Mouse (Mus musculus) mouse trophoblast stem cell (cell line): ENCODE data around the gene Cdc37.

Experiments
- in situ Hi-C, 2 experiments: fragments of 300-500 bp; cut with MseI, MboI; formaldehyde crosslinking; loops; 2 replicates in 1 of 2; 3 replicates in 1 of 2; pipeline ENCODE4 v1.15.1; 2025

Gene Cdc37

DNA sequence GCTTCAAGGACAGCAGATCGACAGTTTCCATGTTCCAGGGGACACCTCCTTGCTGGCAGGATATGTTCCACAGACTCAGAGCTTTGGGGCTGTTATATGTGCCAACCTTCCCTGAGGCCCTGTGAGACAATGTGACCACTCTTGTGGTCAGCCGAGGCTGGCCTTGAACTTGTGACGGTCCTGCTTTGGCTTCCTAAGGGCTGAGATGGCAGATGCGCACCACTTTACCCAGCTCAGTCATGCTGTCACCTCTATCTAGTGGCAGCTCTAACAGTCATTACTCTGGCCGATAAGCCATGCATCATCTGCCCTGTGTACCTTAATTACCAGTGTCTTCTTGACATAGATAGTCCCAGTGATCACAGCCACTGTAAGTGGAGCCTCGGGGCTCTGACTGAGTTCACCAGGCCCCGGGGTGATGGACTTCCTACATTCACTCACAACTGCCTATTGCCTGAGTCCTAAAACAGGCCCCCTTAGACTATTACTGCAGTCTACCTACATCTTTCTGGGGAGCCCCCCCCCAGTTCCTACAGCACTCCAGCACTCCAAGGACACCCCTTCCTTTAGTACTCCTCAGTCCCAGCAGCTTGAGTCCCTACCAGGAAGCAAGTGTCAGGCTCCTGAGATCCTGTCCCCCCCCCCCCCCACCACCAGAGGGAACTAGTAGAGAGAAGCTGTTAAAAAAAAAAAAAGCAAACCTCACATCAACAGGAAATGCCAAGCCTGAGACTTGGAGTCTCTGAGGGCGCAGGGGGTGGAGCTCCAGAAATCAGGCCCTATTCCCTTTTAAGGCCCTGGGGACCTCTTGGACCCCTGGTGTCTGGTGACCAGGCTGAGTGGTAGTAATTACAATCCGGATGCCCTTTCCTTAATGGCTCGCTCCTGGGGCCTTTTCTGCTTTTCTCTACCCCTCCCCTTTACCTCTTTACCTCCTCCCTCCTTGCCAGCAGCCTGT, 17.6 kb upstream of the Cdc37 start:
- in situ Hi-C loops: no loop called here

DNA sequence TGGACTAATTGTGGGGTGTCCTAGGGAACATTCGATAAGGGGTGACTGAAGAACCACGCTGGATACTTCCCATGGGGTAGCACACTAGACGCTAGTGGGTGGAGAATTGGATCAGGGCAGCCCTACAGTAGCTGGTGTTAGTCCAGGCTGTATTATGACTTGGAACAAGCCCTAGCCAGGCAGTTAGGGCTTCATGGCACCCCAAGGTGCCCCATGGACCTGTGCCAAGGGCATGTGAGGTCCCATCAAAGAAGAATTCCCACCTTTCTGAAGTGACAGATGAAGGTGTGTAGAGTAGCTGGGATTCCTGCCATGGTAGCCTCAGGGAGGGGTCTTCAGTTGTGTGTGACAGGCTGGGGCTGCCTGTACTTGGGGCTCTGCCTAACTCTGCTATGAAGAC, 16.7 kb upstream of the Cdc37 start:
- in situ Hi-C loops: no loop called here

- in situ Hi-C loops: no loop called here
Observed at GRCm38 (mm10) chr9:21165952-21166451, 16.2 kb upstream of the Cdc37 start.

DNA sequence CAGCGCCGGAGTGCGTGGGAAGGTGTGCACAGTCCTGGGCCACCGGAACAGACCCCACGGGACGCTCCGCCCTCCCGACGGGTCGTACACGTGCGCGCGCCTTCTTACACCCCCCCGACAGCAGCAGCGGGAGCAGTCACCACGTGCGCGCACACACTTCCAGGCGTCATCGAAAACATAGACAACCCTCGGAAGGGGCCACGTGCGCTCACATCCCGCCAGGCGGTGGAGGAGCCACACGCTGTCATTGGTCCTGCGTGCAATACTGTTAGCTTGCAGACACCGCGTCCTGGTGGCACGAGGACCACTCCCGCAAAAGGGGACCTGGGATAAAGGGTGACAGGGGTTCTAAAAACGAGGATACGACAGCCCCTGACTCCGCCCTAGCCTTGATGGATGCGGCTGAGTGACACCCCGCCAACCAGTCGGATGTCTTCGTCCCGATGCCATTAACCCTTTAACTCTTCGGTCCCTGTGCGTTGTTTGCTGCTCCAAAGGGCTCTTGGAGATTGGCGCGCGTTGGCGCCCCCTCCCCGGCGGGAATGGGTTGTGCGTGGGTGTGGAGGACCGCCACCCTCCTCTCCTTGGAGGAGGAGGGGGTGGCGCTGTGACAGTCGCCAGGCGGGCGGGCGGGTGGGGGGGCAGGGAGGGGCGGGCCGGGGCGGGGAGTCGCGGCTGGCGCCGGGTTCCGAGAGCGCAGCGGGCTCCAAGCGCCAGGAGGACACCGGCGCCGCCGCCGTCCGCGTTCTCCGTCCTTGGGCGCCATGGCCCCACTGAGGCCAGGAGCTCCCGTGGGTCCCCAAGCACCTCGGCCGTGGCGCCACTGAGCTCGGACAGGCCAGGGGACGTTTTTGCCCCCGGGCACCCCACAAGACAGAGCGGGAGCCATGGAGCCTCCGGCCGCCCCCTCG, 15.5 kb upstream of the Cdc37 start, which contains the start of gene Pde4a:
Gene Pde4a, plus strand, starts transcription at position 674 of the 911 bp plus-strand sequence.
- in situ Hi-C loops: no loop called here

DNA sequence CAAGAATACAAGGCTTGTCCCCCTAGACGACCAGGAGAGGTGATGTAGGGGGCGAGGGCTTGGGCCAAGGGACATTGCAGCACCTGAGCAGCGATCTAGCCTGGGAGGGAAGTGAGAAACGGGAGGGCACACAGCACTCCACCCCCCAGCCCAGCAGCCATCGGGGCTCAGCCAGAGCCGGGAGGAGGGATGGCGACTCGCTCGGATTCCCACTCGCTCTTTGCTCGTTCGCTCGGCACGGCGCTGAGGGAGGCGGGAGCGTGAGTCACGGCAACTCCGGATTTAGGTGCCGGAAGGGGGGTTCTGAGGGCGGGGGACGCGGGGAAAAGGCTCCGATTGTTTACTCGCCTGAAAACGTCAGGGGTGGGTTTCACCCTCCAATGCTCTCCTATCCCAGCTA, 14.3 kb upstream of the Cdc37 start:
- in situ Hi-C loops: no loop called here

GRCm38 (mm10) chr9:21163086-21164050, 13.6 kb upstream of the Cdc37 start:
- in situ Hi-C loops: no loop called here

DNA sequence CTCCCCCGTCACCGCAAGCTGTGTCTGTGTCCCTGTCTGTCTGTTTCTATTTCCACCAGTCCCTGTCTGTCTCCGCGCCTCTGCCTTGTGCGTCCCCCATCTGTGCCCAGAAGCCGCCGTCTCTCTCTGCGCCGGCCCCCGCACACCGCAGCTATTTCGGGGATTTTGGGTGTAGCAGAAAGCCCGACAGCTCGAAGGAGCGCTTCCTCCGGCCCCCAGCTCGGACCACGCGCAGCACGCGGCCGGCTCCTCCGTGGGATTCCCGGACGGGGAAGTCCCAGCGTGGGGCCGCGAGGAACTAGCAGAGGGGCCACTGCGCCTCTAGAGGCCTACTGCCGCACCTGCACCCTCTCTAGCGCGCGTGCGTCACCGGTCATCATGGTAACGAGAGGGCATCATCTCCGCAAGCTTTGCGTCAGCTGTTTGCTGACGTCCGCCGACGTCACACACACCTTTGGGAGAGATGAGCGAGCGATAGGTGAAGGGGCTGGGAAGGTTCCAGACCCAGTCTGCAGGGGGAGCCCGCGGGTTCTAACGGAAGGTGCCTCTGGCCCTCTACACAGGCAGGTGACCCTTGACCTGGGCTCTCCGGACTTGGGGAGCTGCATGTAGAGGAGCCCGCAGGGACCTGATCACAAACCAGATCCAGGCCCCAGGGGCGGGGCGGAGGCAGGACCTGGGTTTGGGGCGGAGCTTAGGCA, 11.6 kb upstream of the Cdc37 start:
- in situ Hi-C loops: no loop called here

GRCm38 (mm10) chr9:21154787-21155186, 5.0 kb upstream of the Cdc37 start:
- in situ Hi-C loops: no loop called here

DNA sequence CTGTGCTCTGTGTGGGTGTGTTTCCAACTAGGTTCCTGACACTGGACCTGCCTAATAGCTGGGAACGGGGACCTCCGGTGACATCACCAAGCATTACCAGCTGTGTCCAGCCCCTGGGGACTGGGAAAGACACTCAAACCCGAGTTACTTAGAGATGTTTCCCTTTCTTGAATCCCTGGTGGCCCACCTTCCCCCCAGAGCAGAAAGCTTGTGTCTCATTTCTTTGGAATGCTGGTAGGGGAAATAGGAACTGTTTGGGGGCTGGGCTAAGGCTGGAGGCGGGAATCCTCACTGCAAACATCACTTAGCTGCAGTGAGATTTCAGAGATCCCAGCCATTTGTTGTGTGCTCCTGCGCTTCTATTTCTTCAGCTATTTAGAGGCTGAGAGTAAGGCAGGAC, 4.1 kb upstream of the Cdc37 start:
- in situ Hi-C loops: no loop called here

DNA sequence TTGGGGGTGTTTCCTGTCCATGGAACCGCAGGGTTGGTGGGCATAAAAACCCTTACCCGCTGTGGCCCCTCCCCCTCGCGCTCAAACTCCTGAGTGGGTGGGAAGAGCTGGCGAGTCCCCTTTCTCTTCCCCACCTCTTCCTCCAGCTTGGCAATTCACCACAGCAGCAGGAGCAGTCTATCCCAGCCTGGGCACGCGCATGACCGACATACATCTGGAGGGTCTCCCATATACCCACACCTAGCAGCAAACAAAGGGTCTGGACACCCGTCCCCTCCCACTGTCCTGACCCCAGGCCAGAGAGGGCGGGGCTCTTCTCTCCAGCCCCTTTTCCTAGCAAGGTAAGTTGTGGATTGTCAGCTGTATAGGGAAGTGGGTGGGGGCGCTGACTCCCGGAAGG, 3.5 kb upstream of the Cdc37 start:
- in situ Hi-C loops: no loop called here

DNA sequence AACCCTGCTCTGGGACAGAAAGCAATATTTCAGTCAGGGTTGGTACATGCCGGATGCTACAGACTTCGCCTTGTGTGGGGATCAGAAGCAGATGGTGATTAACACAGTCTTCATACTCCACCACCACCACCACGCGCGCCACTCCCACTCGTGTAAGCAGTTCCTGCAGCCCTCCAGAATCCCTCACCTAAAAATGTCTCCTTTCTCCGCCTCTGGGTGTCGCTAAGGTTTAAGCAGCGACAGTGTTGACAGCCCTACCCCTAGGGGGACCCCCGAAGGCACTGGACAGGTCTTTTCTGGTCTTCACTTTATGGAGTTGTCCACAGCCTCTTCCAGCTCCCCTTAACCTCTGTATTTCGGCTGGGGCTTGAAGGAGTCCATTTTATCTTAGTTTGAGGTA, 2.9 kb upstream of the Cdc37 start:
- in situ Hi-C loops: no loop called here

DNA sequence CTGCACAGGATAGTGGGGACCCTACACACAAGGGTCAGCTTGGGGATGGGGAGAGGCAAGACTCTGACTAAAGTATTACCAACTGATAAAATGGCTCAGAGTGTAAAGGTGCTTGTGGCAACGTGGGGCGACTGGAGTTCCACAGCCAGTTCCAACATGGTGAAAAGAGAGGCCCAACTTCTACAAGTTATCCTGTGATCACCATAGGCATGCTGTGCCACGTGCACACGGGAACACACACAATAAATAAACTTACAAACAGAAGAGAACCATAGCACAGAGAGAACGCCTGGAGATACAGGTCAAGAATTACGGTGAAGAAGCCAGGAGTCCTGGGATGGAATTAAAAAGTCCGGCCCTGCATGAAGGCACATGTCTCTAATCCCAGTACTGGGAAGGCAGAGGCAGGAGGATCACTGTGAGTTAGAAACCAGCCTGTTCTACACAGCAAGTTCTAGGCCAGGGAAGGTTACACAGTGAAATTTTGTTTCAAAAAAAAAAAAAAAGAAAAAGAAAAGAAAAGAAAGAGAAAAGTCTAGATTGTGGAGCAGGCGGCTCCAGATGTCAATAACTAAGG, 617 bp downstream of the Cdc37 start:
- in situ Hi-C loops: no loop called here

GRCm38 (mm10) chr9:21148427-21148826, 1.4 kb downstream of the Cdc37 start:
- in situ Hi-C loops: no loop called here

DNA sequence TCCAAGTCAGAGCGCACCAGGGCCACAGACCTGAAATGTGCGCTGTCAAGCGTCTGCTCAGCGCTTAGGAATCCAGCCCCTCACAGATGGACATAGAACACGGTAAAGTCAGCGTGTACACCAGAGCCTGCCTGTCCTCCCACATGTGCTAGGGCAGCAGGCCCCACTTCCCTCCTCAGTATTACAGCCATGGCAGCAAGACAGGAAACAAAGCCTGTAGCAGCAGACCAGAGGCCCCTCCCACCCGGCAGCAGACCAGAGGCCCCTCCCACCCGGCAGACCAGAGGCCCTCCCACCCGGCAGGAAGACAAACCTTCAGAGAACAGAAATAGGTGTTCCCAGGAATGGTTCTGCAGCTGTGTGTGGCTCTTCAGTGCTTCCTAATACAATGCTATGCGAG, 3.1 kb downstream of the Cdc37 start:
- in situ Hi-C loops: no loop called here

- in situ Hi-C loops: no loop called here
Observed at GRCm38 (mm10) chr9:21145431-21145830, 4.4 kb downstream of the Cdc37 start.

DNA sequence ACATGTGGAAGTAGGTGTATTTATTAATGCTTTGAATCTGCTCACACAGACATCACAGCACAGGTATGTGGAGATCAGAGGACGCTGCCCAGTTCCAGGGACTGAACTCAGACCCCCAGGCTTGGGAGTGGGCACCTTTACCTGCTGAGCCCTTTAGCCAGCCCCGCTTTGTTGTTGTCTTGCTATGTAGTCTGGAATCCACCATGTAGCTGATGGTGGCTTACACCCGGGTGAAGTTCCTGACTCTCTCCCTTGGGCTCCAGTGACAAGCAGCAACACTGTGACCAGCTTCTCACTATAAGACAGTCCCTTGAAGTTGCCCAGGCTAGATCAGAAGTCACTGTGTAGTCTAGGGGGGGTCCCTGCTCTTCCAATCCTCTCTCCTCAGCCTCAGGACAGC, 5.4 kb downstream of the Cdc37 start:
- in situ Hi-C loops: no loop called here

GRCm38 (mm10) chr9:21141922-21142321, 7.9 kb downstream of the Cdc37 start:
- in situ Hi-C loops: no loop called here

DNA sequence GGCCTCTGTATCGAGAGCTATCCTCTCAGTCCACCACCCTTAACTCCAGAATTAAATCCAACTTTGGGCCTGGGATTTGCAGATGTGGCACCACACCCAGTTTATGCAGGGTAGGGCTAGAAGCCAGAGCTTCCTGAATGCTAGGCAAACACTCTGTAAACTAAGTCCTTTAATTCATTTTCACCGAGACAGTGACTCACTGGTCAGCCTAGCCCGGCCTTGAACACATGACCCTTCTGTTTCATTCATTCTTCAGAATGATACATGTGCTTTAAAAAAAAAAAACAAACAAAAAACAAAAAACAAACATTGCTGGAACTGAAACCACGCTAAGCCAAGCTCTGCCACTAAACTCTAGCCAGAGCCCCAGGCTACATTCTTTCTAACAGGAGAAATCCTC, 11.4 kb downstream of the Cdc37 start:
- in situ Hi-C loops: no loop called here

- in situ Hi-C loops: no loop called here
Observed at GRCm38 (mm10) chr9:21137229-21137628, 12.6 kb downstream of the Cdc37 start.

- in situ Hi-C loops: no loop called here
Observed at GRCm38 (mm10) chr9:21136401-21136800, 13.4 kb downstream of the Cdc37 start.
